Mouse (Mus musculus): ENCODE results near the gene Idh1.

Idh1 gene

DNA sequence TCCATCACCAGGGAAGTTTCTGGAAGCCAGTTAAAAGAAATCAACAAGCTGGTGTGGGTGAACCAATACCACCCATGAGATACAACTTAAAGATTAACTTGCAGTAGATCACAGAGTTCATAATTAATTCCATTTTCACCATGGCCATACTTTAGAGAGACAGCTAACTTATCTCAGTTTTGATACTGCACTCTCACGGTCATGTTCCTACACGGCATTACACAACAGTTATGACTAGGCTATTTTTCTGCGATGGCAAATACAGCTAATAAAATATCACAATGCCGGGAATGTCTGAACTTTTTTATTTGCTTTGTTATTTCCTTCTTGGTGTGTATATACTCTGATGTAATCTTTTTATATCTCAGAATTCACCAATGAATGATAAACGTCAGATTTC, 9.4 kb downstream of the Idh1 start:
- no peak for DNase-seq (ENCODE audit: low read depth)

DNA sequence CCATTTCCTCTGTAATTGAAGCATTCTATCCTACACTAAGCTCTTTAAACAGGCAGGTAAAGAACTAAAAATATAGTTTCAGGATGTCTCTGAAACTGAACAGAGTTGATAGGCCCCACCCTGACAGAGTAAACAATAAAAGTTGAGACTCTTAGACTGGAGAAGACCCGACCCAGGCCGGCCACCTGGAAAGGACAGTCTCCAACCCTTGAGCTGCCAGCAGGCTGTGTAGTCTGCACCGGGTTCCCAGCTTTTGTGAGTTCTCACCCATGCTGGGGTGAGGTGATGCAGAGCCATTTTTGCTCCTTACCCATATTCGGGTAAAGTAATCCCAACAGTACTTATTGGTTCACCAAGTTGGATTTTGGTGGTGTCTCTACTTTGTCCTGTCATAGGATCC, 10.1 kb downstream of the Idh1 start:
- no peak for DNase-seq (ENCODE audit: low read depth)

DNA sequence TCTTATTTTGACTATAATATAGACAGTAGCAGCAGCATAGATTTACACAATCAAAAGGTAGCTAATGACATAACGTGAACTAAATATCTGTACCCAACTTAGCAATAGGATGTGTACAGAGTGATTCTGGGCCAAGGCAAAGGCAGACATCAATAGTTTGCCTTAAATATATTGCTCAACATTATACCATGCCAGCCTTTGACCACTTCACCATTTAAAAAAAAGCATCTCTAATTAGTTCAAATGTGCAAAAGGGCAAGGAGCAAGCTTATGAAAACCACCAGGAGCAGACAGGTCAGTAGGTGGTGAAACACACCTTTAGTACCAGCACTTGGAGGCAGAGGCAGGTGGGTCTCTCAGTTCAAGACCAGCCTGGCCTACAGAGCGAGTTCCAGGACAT, 12.6 kb downstream of the Idh1 start:
- no peak for DNase-seq (ENCODE audit: low read depth)

DNA sequence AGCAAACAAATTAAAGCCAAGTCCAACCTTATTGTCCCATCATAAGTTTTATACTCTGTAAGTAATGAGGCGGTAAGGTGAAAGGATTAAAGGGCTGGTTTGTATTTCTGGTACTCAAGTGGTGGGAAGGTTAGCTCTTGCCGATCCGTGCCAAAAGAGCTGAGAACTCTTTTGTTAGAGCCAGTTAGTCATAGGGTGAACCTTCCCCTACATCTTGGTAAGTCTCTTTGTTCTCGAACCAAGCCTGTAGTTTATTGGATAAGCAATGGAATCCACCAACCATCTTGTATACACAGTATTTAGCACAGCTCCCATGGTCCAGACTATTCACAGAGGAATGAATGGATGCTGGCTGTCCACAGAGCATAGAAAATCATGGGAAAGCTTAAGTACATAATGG, 14.7 kb downstream of the Idh1 start:
- no peak for DNase-seq (ENCODE audit: low read depth)

DNA sequence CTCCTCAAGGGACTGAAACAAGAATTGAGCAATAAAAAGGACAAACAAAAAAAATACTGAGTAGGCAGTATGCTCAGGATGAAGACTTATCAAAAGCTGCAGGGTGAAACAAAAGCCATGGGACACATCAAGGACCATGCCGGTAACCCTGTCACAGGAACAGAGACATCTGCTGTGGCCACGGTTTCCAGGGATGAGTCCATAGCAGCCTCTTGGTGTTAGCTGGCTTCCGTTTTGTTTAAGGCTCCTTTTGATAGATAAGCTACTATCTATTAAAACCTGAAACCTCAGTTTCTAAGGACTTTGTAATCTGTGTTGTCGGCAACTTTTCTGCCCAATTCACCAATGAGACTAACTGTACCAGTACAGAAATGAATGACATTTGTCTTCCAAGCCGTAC, 16.4 kb downstream of the Idh1 start:
- no peak for DNase-seq (ENCODE audit: low read depth)

DNA sequence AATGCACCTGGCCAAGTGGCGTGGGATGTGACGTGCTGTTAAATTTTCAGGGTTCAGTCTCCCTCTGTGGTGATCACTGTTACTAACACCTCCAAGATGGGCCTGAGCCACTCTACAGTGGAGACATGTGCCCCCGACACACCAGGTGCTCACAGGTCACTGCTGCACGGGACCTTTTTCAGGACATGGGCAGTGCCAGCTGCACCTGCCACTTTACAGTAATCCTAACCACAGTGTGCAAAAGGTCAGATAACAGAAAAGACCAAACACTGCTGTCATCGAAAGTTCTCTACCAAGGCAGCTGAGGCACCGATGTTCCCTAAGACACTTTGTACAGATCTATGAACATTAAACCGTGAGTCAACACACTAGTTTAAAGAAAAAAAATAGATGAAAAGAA, 16.8 kb downstream of the Idh1 start:
- DNase-seq (ENCODE audit: low read depth) = no peak

DNA sequence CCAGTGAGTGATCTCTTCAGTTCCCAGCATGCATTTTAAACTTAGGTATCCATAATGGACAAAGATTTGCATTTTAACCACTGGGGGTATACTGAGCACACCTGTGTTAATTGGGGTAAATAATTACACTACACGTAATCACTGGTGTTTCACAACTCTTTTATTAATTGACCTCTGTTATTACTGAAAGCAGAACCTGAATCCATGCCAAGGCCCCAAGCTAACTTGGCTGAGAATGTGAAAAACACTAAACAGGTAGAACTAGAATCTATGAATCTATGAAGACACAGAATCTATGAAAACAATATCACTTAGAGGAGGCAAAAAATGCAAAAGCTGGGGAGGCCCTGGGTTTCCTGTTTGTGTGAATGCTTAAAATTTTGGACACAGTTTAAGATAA, 18.8 kb downstream of the Idh1 start:
- no peak for DNase-seq (ENCODE audit: low read depth)

DNA sequence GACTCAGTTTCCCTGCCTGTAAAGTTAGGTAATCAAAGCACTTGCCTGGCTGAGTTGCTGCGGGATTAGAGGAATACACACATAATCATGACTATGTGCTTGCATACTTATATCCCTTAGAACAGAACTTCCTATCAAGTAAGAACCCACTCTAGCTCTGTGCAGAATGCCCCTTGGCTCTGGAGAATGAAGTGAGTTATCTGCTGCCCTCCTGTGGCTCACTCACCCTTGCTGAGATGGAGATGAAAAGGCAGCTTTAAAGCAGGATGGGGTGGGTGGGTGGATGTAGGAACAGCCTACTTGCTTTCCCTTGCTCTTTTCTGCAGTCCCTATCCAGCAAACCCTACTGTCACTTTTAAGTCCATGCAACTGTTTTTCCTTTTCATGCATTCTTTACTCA, 24.1 kb downstream of the Idh1 start:
- DNase-seq (ENCODE audit: low read depth) = no peak

DNA sequence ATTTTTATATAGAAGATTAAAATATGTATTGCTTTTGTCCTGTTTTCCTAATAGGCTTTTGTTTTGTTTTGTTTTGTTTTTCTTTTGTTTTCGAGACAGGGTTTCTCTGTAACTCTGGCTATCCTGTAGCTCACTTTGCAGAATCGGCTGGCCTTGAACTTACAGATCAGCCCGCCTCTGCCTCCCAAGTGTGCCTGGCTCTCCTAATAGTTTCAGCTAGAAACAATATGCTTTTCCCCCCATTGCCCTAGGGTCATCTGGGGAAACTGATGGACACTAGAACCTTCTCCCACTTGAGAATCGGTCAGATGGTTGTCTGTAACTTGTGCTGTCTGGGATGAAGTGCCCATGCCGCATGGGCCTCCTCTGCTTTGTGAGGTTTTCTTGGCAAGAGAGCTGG, 30.2 kb downstream of the Idh1 start:
- no peak for DNase-seq (ENCODE audit: low read depth)

DNA sequence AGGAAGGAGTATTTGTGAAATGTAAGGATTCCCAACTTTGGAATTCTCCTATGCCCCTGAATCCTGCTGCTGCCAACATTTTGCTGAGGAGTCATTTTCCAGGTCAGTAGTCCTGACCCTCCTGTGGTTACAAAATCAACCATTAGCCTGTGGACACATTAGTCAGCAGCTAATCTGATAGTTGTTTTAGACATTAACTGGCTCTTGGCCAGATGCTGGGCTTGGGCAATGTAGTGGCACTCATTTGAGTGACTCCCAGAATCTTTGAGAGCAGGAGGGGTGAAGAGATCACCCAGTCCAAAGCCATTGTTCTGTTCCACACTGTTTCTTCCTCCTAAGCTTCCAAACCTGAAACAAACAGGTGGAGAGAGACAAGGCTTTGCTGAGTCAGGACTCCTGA, 31.5 kb downstream of the Idh1 start:
- DNase-seq (ENCODE audit: low read depth) = no peak

DNA sequence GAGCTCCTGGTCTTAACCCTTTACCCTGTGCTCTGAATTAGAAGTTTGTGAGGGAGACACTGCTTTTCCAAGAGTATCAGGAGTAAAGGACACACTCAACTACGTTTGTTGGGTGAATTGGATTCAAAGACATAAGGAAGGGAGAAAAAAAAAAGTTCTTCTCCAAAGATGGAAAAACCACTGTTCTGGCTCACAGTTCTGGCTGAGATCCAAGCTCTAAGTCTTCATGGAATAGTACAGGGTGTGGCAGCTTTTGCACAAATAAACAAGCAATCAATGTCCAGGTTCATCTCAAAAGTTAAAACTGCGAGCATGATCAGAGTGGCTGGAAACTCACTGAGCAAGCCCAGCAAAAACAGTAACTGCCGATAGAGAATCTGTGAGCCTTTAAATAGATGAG, 38.3 kb downstream of the Idh1 start:
- DNase-seq (ENCODE audit: low read depth) = no peak

DNA sequence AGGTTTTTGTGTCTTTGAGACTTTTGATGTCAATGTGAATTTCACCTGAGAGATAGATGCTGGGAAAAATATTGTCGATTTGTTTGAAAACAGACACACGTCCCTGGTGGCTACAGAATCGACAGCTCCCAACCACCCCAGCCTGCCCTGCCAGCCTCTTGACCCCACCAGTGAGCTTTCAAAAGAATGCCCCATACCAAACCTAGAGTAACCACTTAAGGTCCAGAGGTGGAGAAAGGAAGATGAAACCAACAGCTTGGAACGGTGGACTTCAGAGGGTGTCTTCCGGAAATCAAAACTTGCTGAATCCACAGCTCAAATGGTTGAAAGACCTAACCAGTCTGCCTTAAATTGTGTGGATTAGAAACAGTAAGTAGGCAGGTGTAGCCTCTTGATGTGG, 39.0 kb downstream of the Idh1 start:
- no peak for DNase-seq (ENCODE audit: low read depth)

DNA sequence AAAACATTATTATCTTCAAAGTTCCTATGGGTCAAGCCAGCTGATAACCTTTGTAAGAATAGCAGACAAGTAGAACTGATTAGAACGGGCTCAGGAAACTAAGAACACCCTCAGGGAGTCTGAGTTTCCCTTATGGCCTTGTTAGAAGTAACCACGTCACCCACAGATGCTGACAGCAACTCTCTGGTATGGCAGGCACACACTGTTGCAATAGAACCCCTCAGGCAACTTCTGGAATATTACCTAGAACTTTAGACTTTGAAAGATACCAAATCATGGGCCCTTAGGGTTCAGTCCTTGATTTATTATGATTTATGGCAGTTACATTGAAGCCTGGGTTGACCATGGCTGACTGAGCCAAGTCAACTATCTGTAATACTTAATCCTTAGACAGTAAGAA, 39.7 kb downstream of the Idh1 start:
- DNase-seq (ENCODE audit: low read depth) = no peak

DNA sequence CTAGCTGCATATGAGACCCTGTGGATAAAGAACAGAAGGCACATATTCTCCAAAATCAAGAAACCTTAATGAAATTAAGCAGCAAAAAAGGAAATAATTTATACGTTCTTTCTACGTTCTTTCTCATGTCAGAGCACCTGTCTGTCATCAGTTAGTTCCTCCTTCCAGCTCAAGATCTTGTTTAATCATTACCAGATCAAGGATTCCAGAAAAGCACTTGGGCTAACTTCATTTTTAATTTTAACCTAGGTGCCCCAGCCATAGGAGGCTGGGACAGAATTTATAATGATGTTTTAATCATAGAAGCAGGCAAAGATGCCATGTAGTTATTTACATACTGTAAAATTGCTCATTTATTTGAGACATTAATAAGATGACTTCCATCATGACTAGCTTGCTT, 41.5 kb downstream of the Idh1 start:
- no peak for DNase-seq (ENCODE audit: low read depth)

DNA sequence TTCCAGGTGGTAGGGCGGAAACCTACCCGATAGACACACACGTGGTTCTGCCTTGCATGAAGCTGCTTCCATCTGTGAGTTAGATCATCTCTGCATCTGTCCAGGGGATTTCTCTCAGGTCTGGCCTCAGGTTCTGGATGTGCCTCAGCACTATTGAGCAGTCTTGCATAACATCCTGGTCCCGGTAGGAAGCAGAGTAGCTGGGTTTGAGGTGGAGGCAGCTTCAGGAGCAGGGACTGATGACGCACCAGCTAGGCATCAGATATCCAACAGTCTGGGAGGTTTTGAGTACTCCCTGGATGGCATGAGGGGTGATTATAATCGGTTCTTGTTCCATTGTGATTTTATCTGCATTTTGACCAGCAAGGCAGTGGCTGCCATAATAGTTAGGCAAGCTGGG, 48.7 kb downstream of the Idh1 start:
- DNase-seq (ENCODE audit: low read depth) = no peak

DNA sequence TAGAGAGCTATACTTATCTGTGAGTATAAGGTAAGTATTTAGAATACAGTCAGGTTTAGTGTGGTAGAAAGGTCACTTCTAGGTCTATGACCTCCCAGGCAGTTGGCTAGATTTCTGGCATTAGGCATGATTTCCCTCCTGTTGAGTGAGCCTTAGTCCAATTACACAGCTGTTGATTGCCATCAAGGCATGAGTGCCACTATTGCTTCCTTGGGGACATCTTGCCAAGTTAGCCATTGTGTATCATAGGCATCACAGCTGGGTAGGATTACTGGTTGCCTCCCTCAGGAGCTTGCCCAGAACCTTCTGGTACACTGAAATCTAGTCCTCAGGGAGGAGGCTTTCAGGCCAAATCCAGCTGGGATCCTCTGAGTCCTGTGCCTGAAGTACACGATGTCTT, 53.5 kb downstream of the Idh1 start:
- DNase-seq (ENCODE audit: low read depth) = no peak

DNA sequence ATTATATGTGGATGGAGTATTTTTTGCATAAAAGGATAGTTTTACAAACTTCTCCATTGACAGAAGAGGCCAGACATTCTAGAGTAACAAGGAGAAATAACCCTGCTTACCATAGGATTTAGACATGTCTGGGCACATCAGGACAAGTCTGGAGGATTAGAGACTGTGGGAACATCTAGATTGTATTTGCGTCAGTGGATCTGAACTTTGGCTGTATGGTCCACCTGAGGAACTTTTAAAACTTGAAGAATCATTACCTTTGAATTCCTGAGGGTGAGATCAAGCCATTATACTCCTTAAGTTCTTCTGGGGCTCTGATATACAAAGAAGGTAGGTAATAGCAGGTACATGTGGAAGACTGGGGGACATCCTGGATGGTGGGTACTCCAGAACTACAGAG, 54.6 kb downstream of the Idh1 start:
- no peak for DNase-seq (ENCODE audit: low read depth)

DNA sequence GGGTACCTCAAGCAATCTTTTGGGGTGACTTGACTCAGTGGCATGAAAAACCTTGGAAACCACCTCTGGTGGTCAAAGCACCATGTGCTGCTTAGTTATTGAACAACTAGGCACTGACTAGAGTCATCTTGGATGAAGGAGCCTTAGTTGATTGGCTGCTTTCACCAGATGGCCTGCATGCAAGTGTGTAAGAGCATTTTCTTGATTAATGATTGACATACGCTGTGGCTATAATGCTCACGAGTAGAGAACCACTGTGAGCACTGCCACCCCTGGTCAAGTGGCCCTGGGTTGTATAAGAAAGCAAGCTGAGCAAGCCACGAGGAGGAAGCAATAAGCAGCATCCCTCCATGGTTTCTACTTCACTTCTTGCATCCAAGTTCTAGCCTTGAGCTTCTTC, 56.1 kb downstream of the Idh1 start:
- DNase-seq (ENCODE audit: low read depth) = no peak

DNA sequence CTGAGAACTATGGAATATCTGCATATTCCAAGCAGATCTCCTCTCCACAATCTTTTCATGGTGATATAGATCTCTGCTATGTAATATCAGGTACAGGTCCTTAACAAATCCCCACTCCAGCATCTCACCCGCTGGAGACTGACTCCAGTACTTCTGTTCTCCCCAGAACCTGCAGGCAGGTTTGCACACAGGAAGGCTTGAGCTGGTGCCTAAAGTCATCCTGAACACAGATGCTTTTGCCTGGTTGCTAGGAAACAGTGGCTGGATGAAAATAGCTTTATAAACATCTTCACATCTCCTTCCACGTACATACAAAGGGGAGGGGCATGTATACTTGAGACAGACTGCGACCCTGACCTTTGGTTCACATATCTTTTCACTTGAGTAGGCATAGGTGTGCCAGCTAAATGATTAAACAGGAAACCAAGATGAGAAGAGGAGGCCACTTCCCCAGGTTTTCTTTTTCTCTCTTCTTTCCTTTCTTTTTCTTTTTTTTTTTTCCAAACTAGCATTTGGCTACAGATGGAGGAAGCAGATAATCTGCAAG, 56.6 kb downstream of the Idh1 start:
- DNase-seq (ENCODE audit: low read depth) = no peak

DNA sequence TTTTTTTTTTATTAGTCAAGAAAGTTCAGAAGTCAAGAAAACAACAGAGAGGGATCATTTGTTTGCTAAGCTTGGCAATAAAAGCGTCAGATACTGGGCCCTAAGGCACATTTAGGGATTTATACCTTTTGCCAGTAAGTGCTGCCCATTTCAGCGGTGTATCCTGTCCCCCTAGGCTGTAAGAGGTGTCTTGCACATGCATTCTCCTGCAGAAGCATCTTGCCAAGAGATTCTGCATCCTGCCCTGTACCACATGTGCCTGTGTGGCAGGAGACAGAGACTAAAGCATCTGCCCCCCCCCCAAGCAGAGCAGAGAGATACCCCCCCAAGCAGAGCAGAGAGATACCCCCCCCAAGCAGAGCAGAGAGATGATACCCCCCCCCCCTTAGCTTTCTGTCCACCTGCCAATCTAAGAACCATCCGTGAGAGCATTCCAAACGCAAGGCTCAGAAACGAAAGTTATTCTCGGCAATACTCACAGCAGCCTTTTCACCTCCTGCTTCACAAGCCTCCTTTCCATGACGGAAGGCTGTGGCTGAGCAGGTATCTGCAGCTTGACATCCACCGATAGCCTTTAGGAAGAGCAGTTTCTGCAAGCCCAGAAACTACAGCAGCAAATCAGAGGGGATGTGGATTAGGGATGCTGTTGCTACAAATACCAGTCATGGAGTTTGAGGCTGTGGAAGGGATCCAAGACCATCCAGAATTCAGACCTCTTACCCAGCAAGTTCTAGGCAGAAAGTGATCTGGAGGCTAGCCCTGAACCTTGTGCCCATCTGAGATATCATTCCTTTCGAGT, 63.5 kb downstream of the Idh1 start, which contains the start of gene D630023F18Rik:
TSS of gene D630023F18Rik (minus strand) at position 641 of the 799 bp plus-strand sequence.
- DNase-seq (ENCODE audit: low read depth) = no peak

DNA sequence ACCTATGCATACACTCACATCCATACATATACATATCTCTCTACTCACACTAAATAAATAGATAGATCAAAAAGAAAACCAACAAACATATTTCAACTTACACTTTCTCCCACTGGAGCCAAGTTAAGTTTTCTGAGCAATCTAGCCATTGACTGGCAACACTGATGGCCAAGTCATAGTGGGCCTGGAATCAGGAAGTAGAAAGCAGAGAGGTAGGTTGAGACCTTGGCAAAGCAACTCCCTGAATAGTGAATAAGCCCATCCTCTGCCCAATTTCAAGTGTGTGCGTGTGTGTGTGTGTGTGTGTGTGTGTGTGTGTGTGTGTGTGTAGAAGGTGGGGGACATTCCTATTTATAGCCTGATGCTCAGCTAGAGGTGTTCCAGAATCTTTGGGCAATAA, 66.9 kb downstream of the Idh1 start, which contains the start of gene Gm28845:
TSS of gene Gm28845 (minus strand) at position 121 of the 400 bp plus-strand sequence.
- no peak for DNase-seq (ENCODE audit: low read depth)

DNA sequence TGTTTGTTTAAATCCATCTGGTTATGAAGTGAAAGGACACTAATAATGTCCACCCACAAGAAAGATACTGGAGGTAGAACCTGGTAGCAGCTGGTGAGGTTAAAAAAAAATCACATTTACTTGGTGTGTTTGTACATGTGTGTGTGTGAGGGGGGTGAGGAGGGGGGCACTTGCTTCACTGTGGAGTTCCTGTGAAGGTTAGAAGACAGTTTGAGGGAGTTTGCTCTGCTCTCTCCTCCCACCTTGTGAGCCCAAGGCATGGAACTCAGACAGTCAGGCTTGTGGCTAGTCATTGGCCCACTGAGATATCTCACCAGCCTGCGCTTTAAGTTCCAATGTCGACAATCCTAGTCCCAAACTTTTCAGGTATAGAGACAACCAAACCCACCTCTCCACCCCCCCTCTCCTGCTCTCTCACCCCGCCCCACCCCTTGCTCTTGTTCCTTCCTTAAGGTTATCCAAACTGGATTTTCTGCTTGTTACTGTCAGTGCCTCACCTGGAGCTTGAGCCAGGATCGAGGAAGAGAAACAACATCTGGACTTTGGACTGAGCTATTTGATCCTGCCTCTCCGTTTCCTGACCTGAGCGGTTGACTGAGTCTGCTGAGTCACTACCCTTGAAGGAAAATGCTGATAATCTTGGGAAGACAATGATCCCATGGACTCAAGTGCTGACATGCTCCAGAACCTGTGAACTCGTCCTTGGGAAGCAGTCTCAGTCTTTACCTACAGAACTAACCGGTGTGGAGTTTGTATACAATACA, 68.0 kb downstream of the Idh1 start:
- no peak for DNase-seq (ENCODE audit: low read depth)

DNA sequence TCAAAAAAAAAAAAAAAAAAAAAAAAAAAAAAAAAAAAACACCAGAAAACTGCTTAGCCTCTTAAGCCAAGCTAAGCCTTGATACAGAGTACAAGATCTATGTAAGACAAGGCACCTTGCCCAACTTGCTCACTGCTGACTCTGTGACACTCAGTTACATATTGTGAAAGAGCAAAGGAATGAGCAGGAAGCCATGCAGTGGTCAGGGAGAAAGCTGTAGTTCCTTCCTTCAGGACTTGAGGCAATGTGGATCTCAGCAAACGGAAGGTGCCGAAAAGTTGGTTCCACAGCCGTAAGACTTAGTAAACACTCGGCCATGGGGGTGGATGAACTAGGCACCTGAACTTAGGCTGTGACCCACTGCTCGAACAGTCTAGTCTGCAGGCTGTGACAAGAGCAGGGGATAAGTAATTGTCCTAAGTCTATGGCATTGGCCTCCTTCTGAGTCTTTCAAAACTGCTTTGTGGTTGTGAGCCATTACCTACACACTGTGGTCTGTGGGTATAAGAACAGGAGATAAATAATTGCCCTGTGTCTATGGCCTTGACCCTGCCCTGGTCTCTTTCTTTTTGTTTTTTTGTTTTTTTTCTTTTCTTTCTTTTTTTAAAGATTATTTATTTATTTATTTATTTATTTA, 72.6 kb downstream of the Idh1 start:
- no peak for DNase-seq (ENCODE audit: low read depth)
